Mouse (Mus musculus): Measurements from ENCODE around the gene Cdca7. TPM values are rescaled to one million over a fixed set of nuclear protein-coding genes. Genes with fewer than 3 reads are reported as not detected.

The Cdca7 gene
- polyA plus RNA-seq, 1 experiment from 2014 or later = 207 TPM

DNA sequence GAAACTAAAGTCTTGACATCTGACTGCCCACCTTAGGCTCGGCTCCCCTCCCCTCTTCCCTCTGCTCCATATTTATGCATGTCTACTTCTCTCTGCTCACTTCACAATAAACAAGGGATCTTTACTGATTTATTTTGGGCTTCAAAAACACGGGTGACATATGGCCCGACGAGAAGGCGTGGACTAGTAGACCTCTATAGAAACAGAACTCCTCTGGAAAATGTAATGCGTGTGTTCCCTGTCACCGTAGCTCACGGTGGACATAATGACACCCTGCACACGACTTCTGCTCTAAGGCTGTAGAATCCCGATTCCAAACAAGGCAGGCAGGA, 53.0 kb downstream of the Cdca7 start:
- Histone ChIP-seq H3K4me3 (peak overlapping the region; percentile 22; the same call in 1 of the 2 replicates), H3K9me3 (replicated peaks) (no peaks in the 10 kb centered on the region), H3K4me1 (peaks cover 18% of the 10 kb centered on the region), H3K4me2 (peak overlapping the region; percentile 54), H3K36me3 (ENCODE audit: poor library complexity, severe bottlenecking) (no peaks in the 10 kb centered on the region), H3K9ac (no peak overlapping the region), H3K27ac (peak overlapping the region; percentile 62), H3K27me3 (peaks cover 3% of the 10 kb centered on the region; the same call in 1 of the 2 replicates)
- WGBS = 29% methylated on average over 10 of the region's 10 CpGs
- ATAC-seq = no peak

DNA sequence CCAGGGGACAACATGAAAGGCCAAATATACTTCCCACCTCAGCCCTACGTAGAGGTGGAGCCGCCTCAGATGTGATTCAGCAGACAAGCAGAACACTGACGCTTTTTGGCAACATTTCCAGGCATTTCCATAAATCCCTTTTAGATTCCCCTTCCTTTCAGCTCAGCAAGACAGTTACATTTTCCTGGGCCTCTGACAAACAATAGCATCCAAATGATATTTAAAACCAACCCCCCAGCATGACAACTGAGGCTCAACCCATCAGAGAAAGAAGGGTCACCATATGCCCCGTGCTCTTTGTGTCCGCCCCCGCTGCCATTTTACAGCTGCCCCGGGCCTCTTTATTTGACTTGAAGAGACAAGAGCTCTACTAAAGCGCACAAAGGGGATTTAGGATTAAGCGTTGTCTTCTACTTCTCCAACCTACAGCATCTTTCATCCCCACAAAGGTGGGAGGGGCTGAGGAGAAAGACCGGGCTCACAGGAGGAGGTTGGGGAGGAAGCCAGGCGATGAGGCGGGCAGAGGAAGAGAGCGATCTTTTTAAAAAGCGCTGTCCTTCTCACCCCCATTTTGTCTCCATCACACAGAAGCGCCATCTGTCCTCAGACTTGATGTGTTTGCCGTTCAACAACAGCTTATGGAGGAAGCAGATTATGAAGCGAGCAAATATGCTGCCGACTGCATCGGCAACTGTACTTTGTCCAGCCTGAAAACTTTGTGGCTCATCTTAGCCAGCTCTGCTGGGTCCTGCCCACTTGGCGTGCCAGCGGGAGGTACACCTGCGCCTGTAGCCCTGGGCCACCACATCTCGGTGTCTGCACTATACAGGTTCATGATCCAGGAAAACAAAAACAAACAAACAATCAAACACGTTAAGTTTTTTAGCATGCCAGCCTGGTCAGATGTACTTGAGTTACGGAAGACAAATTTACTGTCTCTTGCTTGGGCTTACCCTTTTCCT, 53.7 kb downstream of the Cdca7 start:
- Histone ChIP-seq H3K9ac (peak overlapping the region; percentile 14), H3K4me3 (peak overlapping the region; percentile 22), H3K27me3 (peaks cover 3% of the 10 kb centered on the region; the same call in 1 of the 2 replicates), H3K4me2 (peak overlapping the region; percentile 54), H3K4me1 (peaks cover 18% of the 10 kb centered on the region), H3K9me3 (replicated peaks) (no peaks in the 10 kb centered on the region), H3K36me3 (ENCODE audit: poor library complexity, severe bottlenecking) (no peaks in the 10 kb centered on the region), H3K27ac (peak overlapping the region; percentile 62)
- ATAC-seq = peak; percentile 70
- WGBS = 6% methylated on average over 25 of the region's 25 CpGs

DNA sequence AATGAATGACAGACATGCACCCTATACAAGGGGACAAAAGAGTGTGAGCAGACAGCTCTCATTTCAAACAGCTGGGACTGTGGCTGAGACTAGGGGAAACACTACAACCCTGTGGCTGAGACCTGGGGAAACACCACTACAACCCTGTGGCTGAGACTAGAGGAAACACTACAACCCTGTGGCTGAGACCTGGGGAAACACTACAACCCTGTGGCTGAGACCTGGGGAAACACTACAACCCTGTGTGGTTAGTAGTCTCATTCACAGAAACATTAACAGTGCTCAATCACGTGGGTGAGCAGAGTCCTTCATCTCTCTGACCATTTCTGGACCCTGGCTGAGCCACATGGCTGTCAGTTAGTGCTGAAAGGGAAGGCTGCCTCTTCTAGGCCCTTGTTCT, 59.9 kb downstream of the Cdca7 start:
- Histone ChIP-seq H3K27ac (no peak overlapping the region), H3K4me3 (no peak overlapping the region), H3K27me3 (0 out of 2 replicates have a peak, but pooled peaks cover 3% of the 10 kb centered on the region), H3K9me3 (replicated peaks) (no peaks in the 10 kb centered on the region), H3K36me3 (ENCODE audit: poor library complexity, severe bottlenecking) (no peaks in the 10 kb centered on the region), H3K9ac (no peak overlapping the region), H3K4me1 (no peaks in the 10 kb centered on the region), H3K4me2 (no peak overlapping the region)
- no peak for ATAC-seq
- WGBS = 43% methylated on average over 1 of the region's 1 CpGs

Other genes with a start within 250 kb of the Cdca7 start
- gene Map3k20, start 190.5 kb upstream of the Cdca7 start, polyA plus RNA-seq (2015; fragmentation: Nextera tagmentation; extraction: Ambion mirVana) = 5.9 and 6.0 TPM in 2 replicates